Mouse (Mus musculus): ENCODE data around the gene Manf.

DNA sequence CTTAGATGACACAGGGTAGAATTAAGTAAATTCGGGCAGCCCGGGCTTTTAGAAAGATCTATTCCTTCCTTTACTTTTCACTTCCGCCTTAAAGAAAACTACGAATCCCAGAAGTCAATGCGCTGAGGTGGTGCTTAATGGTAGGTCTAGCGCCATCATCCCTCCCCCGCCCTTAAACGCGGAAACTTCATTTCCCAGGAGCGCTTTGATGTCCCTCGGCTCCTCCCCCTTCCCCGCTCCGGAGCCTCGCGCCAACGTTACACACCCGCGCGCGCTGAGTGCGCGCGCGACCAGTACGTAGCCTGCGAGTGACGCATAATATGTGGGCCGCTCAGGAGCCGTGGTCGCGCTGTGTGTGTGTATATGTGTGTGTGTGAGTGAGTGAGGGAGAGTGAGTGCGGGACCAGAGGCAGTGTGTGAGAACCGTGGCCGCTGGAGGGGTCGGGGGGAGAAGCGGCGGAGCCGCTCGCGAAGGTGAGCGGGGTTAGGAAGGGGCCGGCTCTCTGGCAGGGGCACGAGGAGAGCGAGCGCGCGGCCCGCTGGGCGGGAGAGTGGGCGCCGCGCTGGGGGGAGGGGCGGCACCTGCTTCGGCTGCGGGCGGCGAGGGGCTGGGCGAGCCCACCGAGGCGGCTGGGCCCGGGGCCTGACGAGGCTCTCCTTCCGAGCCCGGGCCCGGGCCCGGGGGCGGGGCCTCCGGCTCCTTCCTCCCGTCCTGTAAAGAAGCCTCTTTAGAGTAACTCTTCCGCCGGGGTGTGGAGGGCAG lies 70.0 kb downstream of the Manf start, which contains the start of gene Dcaf1:
- no peak for TF ChIP-seq GATA1 (IDR thresholded peaks at IDR 0.05; ENCODE audit: low read length)
- no peak for TF ChIP-seq TAL1 (IDR thresholded peaks at IDR 0.05; ENCODE audit: low read length)

All from erythroblast, embryonic 14.5 days (primary cell).